Mouse (Mus musculus) 3134 (cell line): ENCODE measurements around the gene Gm867.

ENCODE experiments used
- DNase-seq: peaks from one replicate; pipeline ENCODE4 v3.0.0-alpha.2; 2011; ENCODE audit warnings: low spot score; ENCODE audit not compliant: insufficient read length; ENCODE audit errors: extremely low read depth

Gm867 gene

GRCm38 (mm10) chr10:75940520-75940919 lies at the start of gene Gm867:
Gm867 (minus strand) TSS chr10:75940672.
- DNase-seq: no peak

GRCm38 (mm10) chr10:75979432-75979831 lies 39.0 kb upstream of the Gm867 start:
- no peak for DNase-seq

GRCm38 (mm10) chr10:75978835-75979157 lies 38.3 kb upstream of the Gm867 start:
- DNase-seq: no peak

- DNase-seq: no peak
Observed at GRCm38 (mm10) chr10:75978119-75978834, 37.8 kb upstream of the Gm867 start.

- DNase-seq: peak; percentile 36
Observed at GRCm38 (mm10) chr10:75975216-75975615, 34.7 kb upstream of the Gm867 start.

- no peak for DNase-seq
Observed at GRCm38 (mm10) chr10:75973846-75974245, 33.4 kb upstream of the Gm867 start.

- DNase-seq: no peak
Observed at GRCm38 (mm10) chr10:75954381-75954811, 13.9 kb upstream of the Gm867 start, which contains the start of gene Gm5134. Gm5134 (plus strand) TSS chr10:75954514.

GRCm38 (mm10) chr10:75951424-75952050 lies 11.1 kb upstream of the Gm867 start:
- peak; percentile 48 for DNase-seq

GRCm38 (mm10) chr10:75950791-75951210 lies 10.3 kb upstream of the Gm867 start:
- DNase-seq: no peak

- no peak for DNase-seq
Observed at GRCm38 (mm10) chr10:75949053-75950045, 8.9 kb upstream of the Gm867 start.

- DNase-seq: no peak
Observed at GRCm38 (mm10) chr10:75948079-75948478, 7.6 kb upstream of the Gm867 start.

GRCm38 (mm10) chr10:75945896-75946295 lies 5.4 kb upstream of the Gm867 start:
- no peak for DNase-seq

- no peak for DNase-seq
Observed at GRCm38 (mm10) chr10:75945213-75945612, 4.7 kb upstream of the Gm867 start.

- DNase-seq: no peak
Observed at GRCm38 (mm10) chr10:75944066-75944772, 3.7 kb upstream of the Gm867 start.

- no peak for DNase-seq
Observed at GRCm38 (mm10) chr10:75942736-75943477, 2.4 kb upstream of the Gm867 start, which contains the start of gene Vpreb3. Vpreb3 (plus strand) TSS chr10:75943057.

GRCm38 (mm10) chr10:75941042-75941824 lies 761 bp upstream of the Gm867 start:
- DNase-seq: no peak

- no peak for DNase-seq
Observed at GRCm38 (mm10) chr10:75939481-75940234, 814 bp downstream of the Gm867 start.
